Mouse (Mus musculus): ENCODE measurements around the gene Polr2g.

Gene Polr2g

DNA sequence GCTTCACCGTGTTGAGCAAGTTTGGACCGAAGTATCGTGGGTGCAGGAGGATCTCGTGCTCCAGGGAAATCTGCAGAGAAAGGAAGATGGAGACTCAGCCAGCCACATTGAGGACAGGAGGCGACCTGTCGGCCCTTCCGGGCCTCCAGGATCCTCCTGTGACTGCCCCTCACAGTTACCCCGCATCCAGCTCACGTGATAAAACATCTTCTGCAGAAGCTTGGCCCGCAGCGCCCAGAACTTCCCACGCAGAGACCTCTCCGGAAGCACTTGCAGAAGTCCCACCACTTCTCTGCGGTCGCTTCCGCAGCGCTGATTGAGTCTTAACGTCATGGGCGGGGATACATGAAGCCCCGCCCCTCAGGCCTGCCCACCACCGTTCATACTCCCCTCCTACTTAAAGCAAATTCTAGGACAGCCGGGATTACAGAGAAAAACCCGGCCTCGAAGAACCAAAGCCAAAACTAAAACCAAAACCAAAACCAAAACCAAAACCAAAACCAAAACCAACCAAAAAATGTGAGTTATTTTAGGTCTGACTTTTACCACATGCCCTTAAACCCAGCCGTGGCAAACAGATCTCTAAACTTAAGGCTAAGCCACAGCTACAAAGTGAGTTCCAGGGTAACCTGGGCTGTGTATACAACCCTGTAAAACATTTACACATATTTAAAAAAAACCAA lies at the start of gene Polr2g:
TSS of gene Polr2g (minus strand) at position 314 of the 683 bp plus-strand sequence.
- peak; percentile 92 to 94 for DNase-seq

GRCm38 (mm10) chr19:8844371-8845129 lies 46.2 kb upstream of the Polr2g start:
- peak; percentile 89 to 94 for DNase-seq

DNA sequence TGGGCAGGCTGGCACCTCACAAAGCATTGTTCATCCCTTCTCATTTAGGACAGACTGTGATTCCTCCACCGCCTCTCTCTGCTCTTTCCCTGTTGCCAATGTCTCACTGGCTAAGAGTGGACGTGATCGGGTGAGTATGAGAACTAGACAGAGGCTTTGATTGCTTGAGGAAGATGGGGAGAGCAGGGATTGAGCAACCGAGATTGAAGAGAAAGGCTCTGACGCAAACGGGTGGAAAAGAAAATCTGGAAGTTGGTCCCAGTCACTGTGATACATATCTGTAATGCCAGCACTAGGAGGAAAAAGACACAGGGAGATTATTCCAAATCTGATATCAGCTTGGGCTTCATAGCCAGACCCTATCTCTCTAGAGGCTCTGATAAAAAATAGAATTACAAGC lies 44.6 kb upstream of the Polr2g start:
- DNase-seq = no peak

DNA sequence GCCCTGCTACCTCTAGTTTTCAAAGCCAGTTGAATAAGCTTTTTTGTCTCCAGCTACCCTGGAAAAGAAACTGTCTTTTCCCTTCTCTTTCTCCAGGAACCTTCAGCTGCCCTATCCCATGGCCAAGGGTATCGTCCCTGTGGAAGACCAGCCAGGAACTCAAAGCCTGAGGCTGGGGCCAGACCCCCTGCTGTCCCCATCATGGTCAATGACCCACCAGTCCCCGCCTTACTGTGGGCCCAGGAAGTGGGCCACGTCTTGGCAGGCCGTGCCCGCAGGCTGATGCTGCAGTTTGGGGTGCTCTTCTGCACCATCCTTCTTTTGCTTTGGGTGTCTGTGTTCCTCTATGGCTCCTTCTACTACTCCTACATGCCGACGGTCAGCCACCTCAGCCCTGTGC lies 42.6 kb upstream of the Polr2g start:
- DNase-seq = peak; percentile 57 to 62

- DNase-seq = peak; percentile 87 to 88
Observed at GRCm38 (mm10) chr19:8839908-8840791, 41.8 kb upstream of the Polr2g start.

- peak; percentile 89 to 92 for DNase-seq
Observed at GRCm38 (mm10) chr19:8839103-8839907, 40.9 kb upstream of the Polr2g start, which contains the start of gene Gng3. Gene Gng3, minus strand, starts transcription at chr19:8839194.

DNA sequence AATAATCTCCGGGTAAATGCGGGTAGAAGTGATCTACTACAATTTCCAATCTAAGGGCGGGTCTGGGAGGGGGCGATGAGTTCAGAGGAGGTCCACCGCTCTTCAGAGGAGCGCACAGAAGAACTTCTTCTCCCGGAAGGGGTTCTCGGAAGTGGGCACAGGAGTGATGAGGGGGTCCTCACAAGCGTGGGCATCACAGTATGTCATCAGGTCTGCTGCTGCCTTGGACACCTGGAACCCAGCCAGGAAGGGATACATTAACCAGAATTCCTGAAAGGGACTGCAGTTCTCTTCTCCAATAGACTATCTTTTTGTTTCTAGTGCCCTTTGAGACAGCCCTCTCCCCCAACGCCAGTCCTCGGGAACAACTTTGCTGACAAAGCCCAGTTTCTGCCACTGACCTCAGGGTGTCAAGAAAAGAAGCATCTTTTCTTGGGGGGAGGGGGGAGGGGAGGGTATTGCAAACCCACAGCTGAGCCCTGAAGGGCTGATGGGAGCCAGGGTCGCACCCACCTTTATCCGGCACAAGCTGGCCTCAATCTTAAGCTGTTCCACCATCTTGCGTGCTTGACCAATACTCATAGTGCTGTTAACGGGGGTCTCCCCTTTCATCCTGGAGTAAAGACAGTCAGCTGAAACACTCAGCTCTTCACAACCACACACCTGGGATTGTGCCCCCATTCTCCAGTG lies 39.8 kb upstream of the Polr2g start:
- DNase-seq = peak; percentile 77 to 84

DNA sequence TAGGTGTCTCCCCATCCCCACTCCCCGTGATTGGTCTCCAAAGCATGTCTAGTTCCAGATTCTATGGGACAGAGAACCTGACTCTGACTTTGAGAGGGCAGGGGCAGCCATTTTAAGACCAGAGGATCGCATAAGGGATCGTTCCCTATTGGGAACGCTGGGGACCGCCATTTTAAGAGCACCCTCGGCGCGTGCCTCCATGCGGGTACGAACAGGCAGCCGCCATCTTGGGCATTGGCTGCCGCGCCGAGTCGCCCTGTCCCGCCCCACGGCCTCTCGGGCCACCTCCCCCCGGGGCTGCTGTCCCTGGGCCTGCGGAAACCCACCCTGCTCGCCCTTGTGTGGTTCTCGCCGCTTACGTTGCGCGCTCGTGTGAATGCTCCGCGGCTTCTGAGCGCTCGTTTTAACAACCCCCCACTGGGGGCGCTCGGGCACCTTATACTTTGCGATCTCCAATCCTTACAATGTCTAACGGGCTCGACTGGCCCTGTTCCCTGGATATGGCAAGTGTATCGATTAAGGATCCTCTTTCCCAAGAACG lies 38.9 kb upstream of the Polr2g start, which contains the start of gene Bscl2:
TSS of gene Bscl2 (plus strand) at position 217 of the 541 bp plus-strand sequence.
- DNase-seq = peak; percentile 89 to 92

DNA sequence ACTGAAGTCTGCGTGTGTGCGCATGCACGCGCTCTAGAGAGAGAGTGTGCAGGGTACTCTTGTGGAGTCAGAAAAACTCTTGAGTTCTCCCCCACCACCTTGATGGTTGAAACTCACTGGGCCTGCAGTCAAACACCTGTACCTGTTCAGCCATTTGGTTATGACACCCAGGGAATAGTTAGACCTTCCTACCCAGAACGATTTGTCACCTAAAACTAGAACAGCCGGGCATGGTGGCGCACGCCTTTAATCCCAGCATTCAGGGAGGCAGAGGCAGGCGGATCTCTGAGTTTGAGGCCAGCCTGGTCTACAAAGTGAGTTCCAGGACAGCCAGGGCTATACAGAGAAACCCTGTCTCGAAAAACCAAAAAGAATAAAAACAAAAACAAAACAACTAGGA lies 38.0 kb upstream of the Polr2g start:
- peak in 1 of 2 experiments; percentile 26 for DNase-seq

DNA sequence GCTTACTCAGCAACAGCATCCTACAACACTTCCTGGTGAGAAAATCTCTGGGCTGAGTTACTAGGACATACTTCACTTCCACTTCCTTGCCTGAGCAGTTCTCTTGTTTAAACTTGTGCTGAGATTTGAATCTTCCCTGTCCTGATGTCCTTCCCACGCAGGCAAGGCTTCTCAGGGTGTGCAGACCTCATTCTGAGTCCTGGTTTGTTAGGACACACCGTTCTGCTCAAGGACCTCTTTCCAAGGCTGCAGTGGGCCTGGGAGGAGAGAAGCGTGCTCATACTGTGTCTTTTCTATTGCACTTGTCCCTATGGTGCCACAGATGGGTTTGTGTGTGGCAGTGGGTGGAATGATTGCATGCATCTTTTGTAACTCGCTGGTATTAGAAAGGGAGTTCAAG lies 34.6 kb upstream of the Polr2g start:
- DNase-seq = no peak

- DNase-seq = peak; percentile 38 to 58
Observed at GRCm38 (mm10) chr19:8831262-8831661, 32.9 kb upstream of the Polr2g start.

GRCm38 (mm10) chr19:8830664-8831063 lies 32.3 kb upstream of the Polr2g start:
- DNase-seq = peak; percentile 64 to 68

DNA sequence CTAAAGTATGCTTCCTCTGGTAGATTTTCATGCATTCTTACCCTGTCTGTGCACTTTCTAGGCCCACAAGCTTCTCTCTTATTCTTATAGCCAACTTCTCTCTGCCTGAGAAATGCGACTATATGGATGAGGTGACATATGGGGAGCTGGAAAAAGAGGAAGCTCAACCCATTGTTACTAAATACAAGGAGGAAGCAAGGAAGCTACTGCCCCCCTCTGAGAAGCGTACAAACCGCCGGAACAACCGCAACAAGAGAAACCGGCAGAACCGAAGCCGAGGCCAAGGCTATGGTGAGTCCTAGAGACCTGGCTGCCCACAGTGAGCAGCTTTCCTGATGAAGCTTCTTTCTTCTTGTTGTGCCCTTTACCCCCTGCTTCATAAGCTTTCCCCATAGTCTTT lies 31.3 kb upstream of the Polr2g start, which contains the start of gene AC129217.1:
TSS of gene AC129217.1 (plus strand) at position 114 of the 400 bp plus-strand sequence.
- DNase-seq = no peak

DNA sequence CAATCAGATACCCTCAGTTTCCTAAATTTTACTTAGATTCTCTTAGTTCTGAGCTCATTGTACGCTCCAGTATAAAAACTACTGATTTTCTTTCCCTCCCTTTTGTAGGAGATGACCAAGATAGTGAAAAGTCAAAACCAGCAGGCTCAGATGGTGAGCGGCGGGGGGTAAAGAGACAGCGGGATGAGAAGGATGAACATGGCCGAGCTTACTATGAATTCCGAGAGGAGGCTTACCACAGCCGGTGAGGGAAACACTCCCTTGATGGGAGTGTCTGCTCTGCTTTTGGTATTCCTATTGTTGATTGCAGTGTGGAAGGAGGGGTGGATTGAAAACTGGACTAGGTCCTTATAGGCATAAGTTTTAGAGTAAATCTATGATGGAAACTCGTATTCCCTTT lies 24.3 kb upstream of the Polr2g start:
- peak; percentile 79 to 83 for DNase-seq

DNA sequence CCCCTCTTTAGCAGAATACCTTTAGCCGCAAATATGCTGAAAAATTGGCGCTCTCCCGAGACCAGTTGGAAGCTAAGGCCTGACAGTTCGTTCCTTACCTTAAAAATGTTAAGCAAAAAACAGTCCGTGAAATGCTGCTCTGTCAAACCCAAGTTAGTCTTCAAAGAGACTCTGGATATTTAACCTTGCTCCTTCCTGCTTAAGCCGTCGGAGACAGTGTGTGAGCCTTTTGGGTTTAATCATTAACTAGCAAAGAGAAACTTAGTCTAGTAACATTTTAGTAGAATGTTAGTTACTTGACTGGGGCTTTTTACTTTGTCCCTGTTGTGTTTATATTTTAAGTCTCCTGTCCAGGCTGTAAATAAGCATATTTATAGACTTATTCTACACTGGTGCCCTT lies 22.8 kb upstream of the Polr2g start:
- DNase-seq = no peak

DNA sequence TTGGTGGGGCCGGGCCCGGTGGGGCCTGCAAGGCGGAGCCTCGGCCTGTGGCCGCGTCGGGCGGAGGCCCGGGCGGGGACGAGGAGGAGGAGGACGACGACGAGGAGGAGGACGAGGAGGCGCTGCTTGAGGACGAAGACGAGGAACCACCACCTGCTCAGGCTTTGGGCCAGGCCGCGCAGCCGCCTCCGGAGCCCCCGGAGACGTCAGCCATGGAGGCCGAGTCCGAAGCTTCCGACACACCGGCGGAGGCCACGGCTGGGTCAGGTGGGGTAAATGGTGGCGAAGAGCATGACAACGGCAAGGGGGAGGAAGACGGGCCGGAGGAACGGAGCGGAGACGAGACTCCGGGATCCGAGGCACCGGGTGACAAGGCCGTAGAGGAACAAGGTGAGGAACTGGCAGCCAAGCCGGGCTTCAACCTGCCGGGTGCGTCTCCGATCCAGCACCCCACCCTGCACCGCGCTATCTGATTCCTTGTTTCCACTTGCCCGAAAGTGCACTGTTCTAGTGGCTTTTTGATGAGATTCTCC lies 22.1 kb upstream of the Polr2g start:
- DNase-seq = peak in 1 of 2 experiments; percentile 68

GRCm38 (mm10) chr19:8819596-8820423 lies 21.4 kb upstream of the Polr2g start, which contains the start of gene Hnrnpul2:
Gene Hnrnpul2, plus strand, starts transcription at chr19:8820010.
- peak; percentile 99 for DNase-seq

DNA sequence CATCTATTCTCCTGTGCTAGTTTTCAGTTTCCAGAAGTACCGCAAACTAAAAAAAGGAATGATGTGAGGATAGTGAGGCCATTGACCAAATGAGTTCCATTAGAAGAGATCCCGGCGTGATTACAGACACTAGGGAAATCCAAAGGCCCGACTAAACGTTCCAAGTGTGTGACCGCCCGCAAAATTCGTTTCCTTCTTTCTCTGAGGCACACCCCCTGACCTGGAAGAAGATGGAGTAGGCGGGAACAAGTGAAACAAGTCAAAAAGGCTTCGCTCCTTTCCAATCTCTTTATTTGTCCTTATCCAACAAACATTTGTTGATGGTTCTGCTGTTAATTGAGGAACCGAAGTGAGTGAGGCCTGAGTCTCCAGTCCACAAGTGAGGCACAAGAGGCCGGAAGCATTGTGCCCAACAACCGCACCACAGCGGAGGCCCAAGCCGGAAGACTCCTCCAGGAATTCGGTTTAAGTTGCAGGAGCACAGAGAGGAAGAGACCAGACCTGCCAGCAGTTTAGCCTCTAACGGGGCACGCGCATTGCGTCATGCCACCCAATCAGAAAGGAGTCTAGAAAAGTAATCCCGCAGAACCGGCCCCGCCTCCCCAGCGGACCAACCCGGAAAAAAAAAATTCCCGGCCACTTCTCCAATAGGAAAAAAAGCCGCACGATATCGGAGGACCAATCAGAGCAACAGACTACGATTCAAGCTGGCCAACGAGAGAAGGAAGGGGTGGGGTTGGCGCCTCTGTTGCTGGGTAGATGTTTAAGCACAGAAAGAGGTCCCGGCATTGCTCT lies 20.6 kb upstream of the Polr2g start, which contains the start of gene Ttc9c:
TSS of gene Ttc9c (minus strand) at position 533 of the 795 bp plus-strand sequence.
- peak; percentile 97 to 98 for DNase-seq

All from cerebellum, postnatal 10 days (tissue).